Mouse (Mus musculus): ENCODE results near the gene Lrrc3.

DNA sequence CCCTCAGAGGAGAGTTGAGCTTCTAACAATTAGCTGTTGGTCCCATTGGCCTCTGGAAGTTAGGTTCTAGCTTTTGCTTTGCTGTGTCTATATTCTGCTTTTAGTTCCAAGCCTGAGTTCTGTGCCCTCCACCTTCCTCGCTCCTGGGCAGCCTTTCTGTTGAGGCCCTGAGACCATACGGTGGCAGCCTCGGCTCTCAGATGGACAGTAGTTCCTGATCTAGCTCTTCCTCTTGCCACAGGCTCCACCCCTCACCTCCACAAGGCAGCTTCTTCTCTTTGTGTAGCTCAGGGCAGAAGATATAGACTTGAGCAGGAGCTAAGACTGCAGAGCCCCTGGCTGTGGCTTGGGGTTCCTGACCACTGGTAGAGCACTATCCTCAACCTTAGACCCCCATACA, 22.0 kb downstream of the Lrrc3 start:
- TF ChIP-seq EP300 (IDR thresholded peaks at IDR 0.05; ENCODE audit: insufficient read depth, low read depth, low read length) (no peak), CTCF (IDR thresholded peaks at IDR 0.05; ENCODE audit: low read depth, low read length) (no peak)
